Mouse (Mus musculus) granulocyte monocyte progenitor cell, adult 5-6 weeks (primary cell): ENCODE data around the gene Cox19. TPM values are rescaled to one million over a fixed set of nuclear protein-coding genes. Genes with fewer than 3 reads are reported as not detected.

Experiments
- ATAC-seq: replicated peaks from 2 replicates; pipeline ENCODE4 v1.8.0; 2016; ENCODE audit warnings: mild to moderate bottlenecking, moderate TSS enrichment, inconsistent platforms; ENCODE audit not compliant: poor library complexity, severe bottlenecking
- total RNA-seq, 2 experiments: library from RNA; stranded (forward) in 1 of 2; stranded (reverse) in 1 of 2; fragments of 200-712, 200-1000 nt in 1 of 2; fragments of >200 nt in 1 of 2; fragmentation: Nextera tagmentation in 1 of 2; gene quantifications; 2 replicates each; pipeline ENCODE4 v1.2.3; 2014 to 2017

Cox19 gene
- total RNA-seq, 2 experiments from 2014 or later: 31.4 to 60.1 TPM

- ATAC-seq: no peak
These were observed 17.8 kb downstream of the Cox19 start for GRCm38 (mm10) chr5:139333301-139334013.

DNA sequence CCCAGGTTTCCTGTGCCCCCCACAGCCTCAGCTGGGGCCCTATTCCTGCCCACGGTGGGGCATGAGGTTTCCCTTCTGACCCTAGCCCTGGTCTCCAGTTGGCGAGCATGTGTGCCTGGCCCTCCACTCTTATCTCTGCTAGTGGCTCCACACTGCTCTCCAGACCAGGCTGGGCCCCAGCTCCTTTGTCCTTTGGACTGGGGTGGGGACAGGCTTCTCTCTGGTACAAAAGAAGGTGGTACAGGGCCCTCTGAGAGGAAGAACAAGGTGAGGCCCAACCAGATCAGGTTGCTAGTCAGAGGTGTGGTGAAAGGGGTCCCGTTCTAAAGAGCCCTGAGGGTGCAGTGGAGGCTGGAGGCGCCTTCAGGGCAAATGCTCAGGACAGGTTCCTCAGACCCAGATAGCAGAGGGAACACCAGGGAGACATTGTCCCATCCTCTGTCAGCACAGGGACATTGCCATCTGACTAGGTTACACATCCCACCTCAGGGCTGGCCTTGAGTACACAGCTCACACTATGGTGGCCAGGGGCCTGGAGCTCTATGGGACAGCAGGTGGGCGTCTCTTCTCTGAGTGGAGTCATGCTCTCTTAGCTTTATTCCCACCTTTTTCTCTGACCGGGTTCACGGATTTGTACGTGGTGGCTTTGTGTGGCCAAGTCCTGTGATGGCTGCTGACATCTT, 18.5 kb downstream of the Cox19 start:
- ATAC-seq: no peak

DNA sequence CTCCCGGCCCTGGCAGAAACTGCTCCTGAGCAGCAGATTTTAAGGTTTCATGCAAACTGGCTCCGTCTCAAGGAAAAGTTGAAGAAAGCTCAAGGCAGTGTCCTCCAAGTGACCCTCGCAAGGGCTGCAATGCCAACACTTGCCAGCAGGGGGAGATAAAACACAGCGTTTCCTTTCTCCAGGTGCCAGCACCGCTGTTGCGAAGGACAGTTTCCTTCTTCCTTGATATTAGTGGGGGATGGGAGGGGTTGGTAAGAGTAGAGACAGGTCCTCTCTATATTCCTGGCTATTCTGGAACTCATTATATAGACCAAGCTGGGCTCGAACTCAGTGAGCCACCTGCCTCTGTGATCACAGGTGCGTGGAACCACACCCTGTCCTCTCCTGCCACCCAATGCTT, 19.5 kb downstream of the Cox19 start:
- ATAC-seq: peak; percentile 58

DNA sequence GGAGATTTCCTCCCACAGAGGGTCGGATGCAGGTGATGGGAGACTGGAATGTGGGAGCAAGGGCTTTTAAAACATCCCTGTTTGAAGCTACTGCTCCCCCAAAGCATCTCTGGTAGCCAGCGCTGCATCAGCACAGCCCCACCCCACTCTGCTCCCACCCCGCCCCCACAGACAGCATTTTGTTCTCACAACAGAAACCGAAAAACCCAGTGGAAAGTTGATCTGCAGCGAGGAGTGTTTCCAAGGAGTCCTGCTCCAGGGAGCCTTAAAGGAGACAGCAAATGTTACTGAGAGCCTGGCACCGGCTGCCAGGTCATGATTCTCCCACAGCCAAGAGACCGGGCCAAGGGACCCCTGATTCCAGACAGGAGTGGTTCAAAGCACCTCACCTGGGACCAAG, 20.5 kb downstream of the Cox19 start:
- ATAC-seq: no peak

DNA sequence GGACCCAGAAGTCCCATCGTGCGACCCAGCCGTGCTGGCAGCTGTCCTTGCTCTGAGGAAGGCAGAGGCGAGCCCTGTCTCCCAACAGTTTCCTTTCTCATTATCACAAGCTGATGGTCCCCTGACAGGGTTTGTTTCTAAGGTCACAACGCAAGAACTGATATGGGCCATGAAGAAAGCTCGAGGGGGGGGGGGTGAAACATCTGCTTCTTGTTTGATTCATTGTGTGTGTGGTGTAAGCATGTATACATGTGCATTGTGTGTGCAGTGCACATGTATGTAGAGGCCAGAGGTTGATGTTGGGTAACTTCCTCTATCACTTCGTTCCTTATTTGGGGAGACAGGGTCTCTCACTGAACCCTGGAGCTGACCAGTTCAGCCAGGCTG, 23.6 kb downstream of the Cox19 start:
- ATAC-seq: peak; percentile 45

DNA sequence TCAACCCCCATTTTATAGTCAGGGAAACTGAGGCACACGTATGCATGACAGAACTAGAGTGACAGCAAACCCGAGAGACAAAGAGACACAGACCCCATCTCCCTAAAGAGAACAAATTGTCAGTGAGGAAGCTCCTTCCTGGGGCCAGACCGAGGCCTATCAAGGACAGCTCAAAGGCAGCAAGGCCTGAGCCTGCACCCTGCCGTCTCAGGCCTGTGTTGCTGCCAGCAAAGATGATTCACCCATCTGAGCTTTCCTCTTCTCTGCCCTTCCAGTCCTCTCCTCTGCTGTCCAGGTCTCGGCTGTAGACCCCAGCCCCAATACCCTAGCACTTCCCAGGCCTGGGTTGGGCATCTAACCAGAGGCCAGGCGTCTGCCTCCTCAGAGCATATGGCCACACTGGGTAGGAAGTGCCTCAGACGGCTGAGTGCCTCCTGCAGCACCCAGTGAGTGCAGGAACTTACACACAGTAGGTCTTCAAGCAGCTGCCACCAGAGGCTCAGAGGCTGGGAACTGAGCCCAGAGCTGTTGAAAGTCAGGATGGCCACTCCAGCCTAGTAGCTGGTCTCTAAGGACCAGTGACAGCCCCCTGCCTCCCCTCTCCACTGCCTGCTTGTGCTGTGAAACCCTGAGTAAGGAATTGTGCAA, 24.1 kb downstream of the Cox19 start:
- ATAC-seq: peak; percentile 39

- ATAC-seq: no peak
These were observed 25.0 kb downstream of the Cox19 start for GRCm38 (mm10) chr5:139326111-139326696.

GRCm38 (mm10) chr5:139325395-139325966, 25.7 kb downstream of the Cox19 start, which contains the start of gene Adap1:
Adap1 (minus strand) TSS chr5:139325622.
- ATAC-seq: peak; percentile 26

DNA sequence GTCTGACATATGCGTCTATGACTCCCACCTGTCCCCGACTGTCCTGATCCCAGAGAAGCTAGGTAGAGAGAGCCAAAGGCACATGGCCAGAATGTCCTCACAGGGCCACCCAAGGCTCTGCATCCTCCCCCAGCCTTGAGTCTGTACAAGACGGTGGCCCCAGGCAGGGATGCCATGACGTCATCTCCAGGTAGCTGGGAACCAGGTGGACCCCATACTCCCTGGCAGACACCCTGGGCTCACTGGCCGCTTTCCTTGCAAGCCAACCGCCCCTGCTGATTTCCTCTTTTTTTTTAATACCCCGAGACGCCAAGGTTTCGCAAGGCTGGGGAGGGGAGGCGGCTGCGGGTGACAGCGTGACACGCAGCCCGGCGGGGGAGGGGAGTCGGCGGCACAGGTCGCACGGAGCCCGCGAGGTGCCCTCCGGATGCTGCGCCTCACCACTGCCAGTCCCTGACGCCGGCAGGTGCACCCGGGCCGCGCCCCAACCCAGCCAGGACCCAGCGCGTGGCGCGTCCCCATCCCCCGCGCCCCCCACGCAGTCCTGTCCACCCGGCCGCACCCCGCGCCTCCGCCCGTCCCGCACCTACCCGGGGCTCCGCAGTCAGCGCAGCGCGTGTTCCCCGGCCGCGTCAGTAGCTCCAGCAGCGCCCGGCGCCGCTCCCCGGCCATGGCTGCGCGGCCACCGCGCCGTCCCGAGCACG, 26.4 kb downstream of the Cox19 start:
- ATAC-seq: peak; percentile 56

DNA sequence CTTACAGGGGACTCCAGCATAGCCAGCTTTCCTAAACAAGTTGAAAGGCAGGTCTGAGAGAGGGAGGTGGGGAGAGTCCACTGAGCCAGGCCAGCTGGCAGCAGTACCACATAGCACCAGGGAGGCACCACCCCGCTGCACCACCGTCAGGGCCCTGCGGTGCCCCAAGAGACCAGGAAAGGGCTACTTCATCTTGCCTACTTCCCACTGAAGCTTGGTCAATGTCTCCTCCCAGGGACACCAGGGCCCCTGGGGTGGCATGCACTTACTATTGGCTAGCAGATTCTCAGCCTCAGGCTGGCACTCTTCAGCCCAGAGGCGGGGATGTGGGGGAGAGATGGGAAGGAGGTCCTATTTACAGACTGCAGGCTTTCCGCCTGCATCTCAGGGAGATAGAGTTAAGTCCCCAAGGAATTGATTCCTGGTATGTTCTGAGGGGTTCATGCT, 27.1 kb downstream of the Cox19 start:
- peak; percentile 43 for ATAC-seq

DNA sequence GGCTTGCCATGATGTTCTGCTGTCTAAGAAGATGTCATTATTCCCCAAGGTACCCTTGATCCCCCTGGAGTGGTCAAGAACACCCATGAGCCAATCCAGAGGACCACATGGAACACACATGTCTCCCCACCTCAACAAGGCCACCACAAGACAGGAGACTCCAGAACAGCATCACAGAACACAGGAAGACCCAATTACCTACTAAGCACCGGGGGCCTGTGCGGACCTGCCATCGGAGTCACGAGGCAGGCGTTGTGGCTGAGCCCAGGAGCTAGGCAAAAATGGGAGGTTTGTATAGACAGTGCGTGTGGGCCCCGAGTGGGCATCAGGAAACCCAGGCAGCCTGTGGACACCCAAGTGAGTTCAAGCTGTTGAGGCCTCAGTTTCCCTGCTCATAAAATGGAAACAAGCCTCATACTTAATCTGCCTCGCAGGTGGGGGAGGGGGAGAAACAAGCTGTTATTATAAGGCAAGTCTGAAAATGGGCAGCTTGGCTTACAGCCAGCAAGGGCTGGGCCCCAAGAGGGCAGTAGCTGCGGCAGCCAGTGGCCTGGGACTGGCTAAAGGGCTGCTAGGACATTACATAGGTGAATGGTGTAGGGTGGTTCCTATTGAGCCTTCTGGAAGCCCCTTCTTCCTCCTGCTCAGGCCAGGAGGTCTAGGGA, 27.8 kb downstream of the Cox19 start:
- no peak for ATAC-seq

GRCm38 (mm10) chr5:139321331-139321730, 29.9 kb downstream of the Cox19 start:
- ATAC-seq: no peak

DNA sequence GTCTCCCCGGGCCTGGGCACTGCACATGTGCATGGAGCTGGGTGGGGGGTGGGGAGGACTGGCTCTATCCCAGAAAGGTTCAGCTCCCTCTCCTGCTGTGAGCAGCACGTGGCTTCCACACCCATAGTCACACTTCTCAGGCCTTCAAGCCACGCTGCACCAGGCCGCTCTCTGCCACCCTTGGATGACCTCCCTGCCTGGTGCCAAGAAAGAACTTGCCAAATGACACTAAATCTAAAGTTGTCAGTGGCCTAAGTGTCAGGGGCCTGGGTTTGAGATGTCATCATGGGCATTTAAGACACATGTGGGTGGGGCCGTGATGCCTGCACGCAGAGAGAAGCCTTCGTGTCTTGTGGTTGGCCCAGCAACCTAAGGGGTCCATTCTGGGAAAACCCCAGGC, 30.8 kb downstream of the Cox19 start:
- no peak for ATAC-seq

DNA sequence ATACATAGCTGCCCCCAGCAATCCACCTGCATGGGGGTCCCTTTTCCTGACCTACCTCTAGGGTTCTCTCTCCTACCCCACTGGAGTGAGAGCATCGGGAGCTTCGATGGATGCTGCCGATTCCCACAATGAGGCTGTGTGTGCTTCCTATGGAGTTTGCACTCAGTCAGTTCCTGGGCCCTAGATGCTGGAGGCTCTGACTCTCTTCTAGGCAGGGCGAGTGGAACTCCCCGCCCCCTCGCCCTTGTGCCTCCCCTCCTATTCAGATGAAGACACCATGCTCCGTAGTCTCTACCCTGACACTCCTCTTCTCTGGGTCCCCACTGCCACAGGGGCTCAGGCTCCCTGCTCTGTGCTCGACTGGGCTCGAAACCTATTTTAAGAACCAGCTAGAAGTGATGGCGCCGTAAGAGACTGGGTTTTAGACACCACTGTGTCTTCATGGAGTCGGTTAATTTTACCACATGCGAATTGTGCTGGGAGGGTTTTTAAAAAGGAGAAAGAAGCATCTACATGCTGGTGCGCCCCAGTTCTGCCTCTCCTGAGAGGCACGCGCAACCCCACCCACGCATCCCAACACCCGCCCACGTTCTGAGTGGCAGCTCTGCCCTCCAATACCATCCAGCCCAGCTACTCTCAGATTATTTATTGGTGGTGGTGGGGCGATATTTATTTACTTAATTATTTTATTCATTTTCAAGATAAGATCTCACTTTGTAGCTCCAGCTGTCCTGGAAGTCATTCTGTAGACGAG, 33.3 kb downstream of the Cox19 start:
- no peak for ATAC-seq

- ATAC-seq: no peak
These were observed 34.1 kb downstream of the Cox19 start for GRCm38 (mm10) chr5:139316982-139317675.

DNA sequence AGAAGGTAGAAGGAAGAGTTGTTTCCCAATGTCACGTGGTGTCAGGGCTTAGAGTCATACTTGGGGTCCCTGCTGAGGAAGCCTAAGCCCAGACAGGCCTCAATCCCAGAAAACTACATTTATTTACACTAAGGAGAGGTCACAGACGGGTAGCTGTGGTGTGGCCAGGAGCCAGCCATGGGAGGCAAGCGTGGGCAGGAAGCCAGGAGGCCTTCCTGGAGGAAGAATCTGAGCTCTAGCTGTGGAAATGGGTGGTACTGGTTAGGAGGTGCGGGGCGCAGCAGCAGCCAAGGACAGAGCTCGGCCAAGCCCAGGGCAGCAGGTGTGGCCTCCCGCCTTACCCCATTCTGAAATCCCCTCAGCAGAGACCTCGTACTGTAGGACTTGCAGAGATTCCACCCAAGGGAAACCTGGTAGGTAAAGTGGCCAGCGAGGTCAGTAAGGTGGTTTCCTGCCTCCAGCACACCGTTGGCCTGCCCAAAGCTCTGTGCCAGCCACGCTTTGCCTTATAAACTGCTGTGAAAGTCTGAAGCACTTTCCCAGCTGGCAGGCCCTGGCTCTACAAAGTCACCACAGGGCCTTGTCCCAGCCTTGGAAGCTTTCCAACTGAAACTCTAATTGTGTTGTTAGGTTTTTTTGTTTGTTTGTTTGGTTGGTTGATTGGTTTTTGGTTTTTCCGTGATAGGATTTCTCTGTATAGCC, 36.1 kb downstream of the Cox19 start:
- ATAC-seq: peak; percentile 29; the same call in 1 of the 2 replicates

- no peak for ATAC-seq
These were observed 37.7 kb downstream of the Cox19 start for GRCm38 (mm10) chr5:139313536-139313935.

- ATAC-seq: no peak
These were observed 39.4 kb downstream of the Cox19 start for GRCm38 (mm10) chr5:139311822-139312221.
